Mouse (Mus musculus): ENCODE data around the gene Slc35e2. TPM values are rescaled to one million over a fixed set of nuclear protein-coding genes. Genes with fewer than 3 reads are reported as not detected.

The Slc35e2 gene
- 26.1 TPM for polyA plus RNA-seq (2014; fragmentation: Illumina TruSeq; extraction: RNeasy Lipid Tissue Mini Kit (QIAGEN cat#74804); ENCODE audit: low read depth, low replicate concordance)

GRCm38 (mm10) chr4:155601091-155601996 lies at the start of gene Slc35e2:
Slc35e2 (plus strand) TSS chr4:155601416.

DNA sequence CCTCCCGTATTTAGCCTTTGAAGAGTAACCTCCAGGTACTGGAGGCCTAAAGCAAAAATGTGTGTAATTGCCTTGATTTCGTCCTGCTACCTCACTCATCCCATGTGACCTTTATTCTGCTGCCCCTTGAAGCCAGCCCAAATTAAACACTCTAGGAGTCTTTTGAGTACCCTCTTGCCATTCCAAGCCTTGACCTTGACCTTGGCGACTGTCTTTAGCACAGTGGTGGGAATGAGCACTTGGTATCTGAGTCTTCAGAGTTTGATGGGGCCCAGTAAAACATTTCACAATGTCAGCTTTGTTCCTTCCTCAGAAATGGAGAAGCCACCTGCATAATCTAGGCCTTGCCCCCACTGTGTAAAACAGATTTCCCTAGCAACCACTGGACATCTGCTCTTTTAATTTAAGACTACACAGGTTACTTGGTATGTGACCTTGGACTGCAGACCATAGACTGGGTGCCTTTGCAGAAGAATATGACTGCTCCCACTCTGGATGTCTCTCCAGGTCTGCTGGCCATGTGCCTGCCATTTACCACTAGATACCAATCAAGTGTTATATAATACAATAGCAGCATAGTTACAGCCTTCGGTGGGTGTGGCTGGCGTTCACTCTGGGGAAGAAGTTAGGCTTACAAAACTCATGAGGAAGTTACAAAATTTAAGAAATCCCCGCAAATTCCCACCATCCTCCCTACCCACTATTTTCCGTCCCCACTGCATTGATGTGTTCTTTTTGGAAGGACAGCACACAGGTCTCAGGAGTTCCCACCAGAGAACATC lies 39.4 kb upstream of the Slc35e2 start, which contains the start of gene Nadk:
Gene Nadk (plus strand): TSS at position 718 of the 782 bp plus-strand sequence.

GRCm38 (mm10) chr4:155624338-155625291 lies 23.4 kb downstream of the Slc35e2 start, which contains the start of gene Cdk11b:
Cdk11b (plus strand) TSS chr4:155624854.

GRCm38 (mm10) chr4:155645308-155645707 lies 44.1 kb downstream of the Slc35e2 start, which contains the start of gene Gm10563:
Gm10563 (minus strand) TSS chr4:155645408.

DNA sequence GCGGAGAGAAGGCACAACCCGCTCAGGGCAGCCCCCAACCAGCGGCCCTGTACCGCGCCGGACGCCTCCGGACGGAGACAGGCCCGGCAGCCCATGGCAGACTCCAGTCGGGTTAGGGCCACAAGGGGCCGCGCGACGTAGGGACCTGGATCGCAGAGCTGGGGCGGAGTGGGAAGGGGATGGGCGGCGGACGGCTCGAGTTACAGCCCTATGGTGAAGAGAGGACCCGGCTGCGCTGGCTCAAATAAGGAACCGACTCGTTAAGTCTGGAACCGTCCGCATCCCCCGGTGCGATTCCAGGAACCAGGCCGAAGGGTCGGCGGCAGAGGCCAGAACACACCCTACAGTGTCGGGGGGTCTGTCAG lies 51.9 kb downstream of the Slc35e2 start, which contains the start of gene Mmp23:
Gene Mmp23 (minus strand): TSS at position 299 of the 365 bp plus-strand sequence.

GRCm38 (mm10) chr4:155668689-155669597 lies 67.7 kb downstream of the Slc35e2 start, which contains the start of gene Mib2:
Mib2 (minus strand) TSS chr4:155669198.

Other genes starting within 250 kb of the Slc35e2 start
- 10.5 TPM for gene Prkcz, start 240.1 kb upstream of the Slc35e2 start, polyA plus RNA-seq (2014; fragmentation: Illumina TruSeq; extraction: RNeasy Lipid Tissue Mini Kit (QIAGEN cat#74804); ENCODE audit: low read depth, low replicate concordance)
- gene Gabrd, start 203.3 kb upstream of the Slc35e2 start, polyA plus RNA-seq (2014; fragmentation: Illumina TruSeq; extraction: RNeasy Lipid Tissue Mini Kit (QIAGEN cat#74804); ENCODE audit: low read depth, low replicate concordance), result 0.89 TPM
- 4.4 TPM for gene Cfap74, start 192.2 kb upstream of the Slc35e2 start, polyA plus RNA-seq (2014; fragmentation: Illumina TruSeq; extraction: RNeasy Lipid Tissue Mini Kit (QIAGEN cat#74804); ENCODE audit: low read depth, low replicate concordance)
- gene Tmem52, start 132.3 kb upstream of the Slc35e2 start, polyA plus RNA-seq (2014; fragmentation: Illumina TruSeq; extraction: RNeasy Lipid Tissue Mini Kit (QIAGEN cat#74804); ENCODE audit: low read depth, low replicate concordance), result 5.8 TPM
- 273 TPM for gene Gnb1, start 110.1 kb upstream of the Slc35e2 start, polyA plus RNA-seq (2014; fragmentation: Illumina TruSeq; extraction: RNeasy Lipid Tissue Mini Kit (QIAGEN cat#74804); ENCODE audit: low read depth, low replicate concordance)
- gene Nadk, start 39.0 kb upstream of the Slc35e2 start, polyA plus RNA-seq (2014; fragmentation: Illumina TruSeq; extraction: RNeasy Lipid Tissue Mini Kit (QIAGEN cat#74804); ENCODE audit: low read depth, low replicate concordance), result 135 TPM
- gene Cdk11b, start 23.4 kb downstream of the Slc35e2 start, polyA plus RNA-seq (2014; fragmentation: Illumina TruSeq; extraction: RNeasy Lipid Tissue Mini Kit (QIAGEN cat#74804); ENCODE audit: low read depth, low replicate concordance), result 63.7 TPM
- gene Gm10563, start 44.0 kb downstream of the Slc35e2 start, polyA plus RNA-seq (2014; fragmentation: Illumina TruSeq; extraction: RNeasy Lipid Tissue Mini Kit (QIAGEN cat#74804); ENCODE audit: low read depth, low replicate concordance), result not detected
- 32.0 TPM for gene Mmp23, start 52.0 kb downstream of the Slc35e2 start, polyA plus RNA-seq (2014; fragmentation: Illumina TruSeq; extraction: RNeasy Lipid Tissue Mini Kit (QIAGEN cat#74804); ENCODE audit: low read depth, low replicate concordance)
- gene Mib2, start 67.8 kb downstream of the Slc35e2 start, polyA plus RNA-seq (2014; fragmentation: Illumina TruSeq; extraction: RNeasy Lipid Tissue Mini Kit (QIAGEN cat#74804); ENCODE audit: low read depth, low replicate concordance), result 31.0 TPM
- gene Fndc10, start 92.9 kb downstream of the Slc35e2 start, polyA plus RNA-seq (2014; fragmentation: Illumina TruSeq; extraction: RNeasy Lipid Tissue Mini Kit (QIAGEN cat#74804); ENCODE audit: low read depth, low replicate concordance), result 18.7 TPM
- 69.1 TPM for gene Ssu72, start 103.4 kb downstream of the Slc35e2 start, polyA plus RNA-seq (2014; fragmentation: Illumina TruSeq; extraction: RNeasy Lipid Tissue Mini Kit (QIAGEN cat#74804); ENCODE audit: low read depth, low replicate concordance)
- 0.89 TPM for gene Tmem240, start 133.4 kb downstream of the Slc35e2 start, polyA plus RNA-seq (2014; fragmentation: Illumina TruSeq; extraction: RNeasy Lipid Tissue Mini Kit (QIAGEN cat#74804); ENCODE audit: low read depth, low replicate concordance)
- gene Atad3a, start 159.7 kb downstream of the Slc35e2 start, polyA plus RNA-seq (2014; fragmentation: Illumina TruSeq; extraction: RNeasy Lipid Tissue Mini Kit (QIAGEN cat#74804); ENCODE audit: low read depth, low replicate concordance), result 33.3 TPM
- gene Vwa1, start 173.3 kb downstream of the Slc35e2 start, polyA plus RNA-seq (2014; fragmentation: Illumina TruSeq; extraction: RNeasy Lipid Tissue Mini Kit (QIAGEN cat#74804); ENCODE audit: low read depth, low replicate concordance), result 15.1 TPM
- 5.9 TPM for gene Tmem88b, start 184.5 kb downstream of the Slc35e2 start, polyA plus RNA-seq (2014; fragmentation: Illumina TruSeq; extraction: RNeasy Lipid Tissue Mini Kit (QIAGEN cat#74804); ENCODE audit: low read depth, low replicate concordance)
- 2.4 TPM for gene Ankrd65, start 189.0 kb downstream of the Slc35e2 start, polyA plus RNA-seq (2014; fragmentation: Illumina TruSeq; extraction: RNeasy Lipid Tissue Mini Kit (QIAGEN cat#74804); ENCODE audit: low read depth, low replicate concordance)
- 111 TPM for gene Mrpl20, start 201.5 kb downstream of the Slc35e2 start, polyA plus RNA-seq (2014; fragmentation: Illumina TruSeq; extraction: RNeasy Lipid Tissue Mini Kit (QIAGEN cat#74804); ENCODE audit: low read depth, low replicate concordance)
- gene Ccnl2, start 211.1 kb downstream of the Slc35e2 start, polyA plus RNA-seq (2014; fragmentation: Illumina TruSeq; extraction: RNeasy Lipid Tissue Mini Kit (QIAGEN cat#74804); ENCODE audit: low read depth, low replicate concordance), result 107 TPM
- gene Aurkaip1, start 229.9 kb downstream of the Slc35e2 start, polyA plus RNA-seq (2014; fragmentation: Illumina TruSeq; extraction: RNeasy Lipid Tissue Mini Kit (QIAGEN cat#74804); ENCODE audit: low read depth, low replicate concordance), result 96.0 TPM
- 87.1 TPM for gene Mxra8, start 238.3 kb downstream of the Slc35e2 start, polyA plus RNA-seq (2014; fragmentation: Illumina TruSeq; extraction: RNeasy Lipid Tissue Mini Kit (QIAGEN cat#74804); ENCODE audit: low read depth, low replicate concordance)
- gene Dvl1, start 246.0 kb downstream of the Slc35e2 start, polyA plus RNA-seq (2014; fragmentation: Illumina TruSeq; extraction: RNeasy Lipid Tissue Mini Kit (QIAGEN cat#74804); ENCODE audit: low read depth, low replicate concordance), result 63.2 TPM

All from adipose tissue, adult 10 weeks (tissue).